Mouse (Mus musculus) adrenal gland, postnatal 4 days (tissue): ENCODE data around the gene Akr1b10. TPM values are rescaled to one million over a fixed set of nuclear protein-coding genes. Genes with fewer than 3 reads are reported as not detected.
A peak's percentile ranks its signal among the peaks of the same experiment; 100 is the strongest.
"Not testable (repeated sequence)": the region's sequence is repeated elsewhere in the genome, so short reads cannot be mapped to it uniquely, and the experiment has no call there.

Experiments
- DNase-seq, 2 experiments: peaks; one replicate each; pipeline ENCODE4 v3.0.0; 2021 to 2022; ENCODE audit warnings: low spot score in 2 of 2, mixed read lengths in 2 of 2
- long read RNA-seq, 2 experiments: library from polyadenylated mRNA; stranded (forward); transcript quantifications; one replicate each; pipeline ENCODE4 v2.0.0; 2021
- total RNA-seq, 2 experiments: library from RNA; stranded (reverse); gene quantifications; 2 replicates each; pipeline ENCODE4 v1.2.3; 2021

The Akr1b10 gene
- 10 to 100 TPM; 80.9 to 92.1 TPM for total RNA-seq
- long read RNA-seq, experiment 1, transcript Akr1b10-205 (3 exons, 1,131 nt), result minor isoform, 5 of 37 reads
- long read RNA-seq, experiment 1, transcript Akr1b10-201 (10 exons, 1,371 nt), result major isoform, 28 of 37 reads
- long read RNA-seq, experiment 1, partial matches to known transcripts, result 2 of 37 reads
- long read RNA-seq, experiment 1, other reads (novel, unspliced or antisense), result 1 of 37 reads
- long read RNA-seq, experiment 2, transcript Akr1b10-201 (10 exons, 1,371 nt), result major isoform, 44 of 59 reads
- long read RNA-seq, experiment 2, partial matches to known transcripts, result 3 of 59 reads
- long read RNA-seq, experiment 2, other reads (novel, unspliced or antisense), result 9 of 59 reads

- peak; percentile 36 to 67 for DNase-seq
Observed at GRCm38 (mm10) chr6:34384110-34384661, at the start of gene Akr1b10. TSS of gene Akr1b10 (plus strand) at chr6:34384218.

DNA sequence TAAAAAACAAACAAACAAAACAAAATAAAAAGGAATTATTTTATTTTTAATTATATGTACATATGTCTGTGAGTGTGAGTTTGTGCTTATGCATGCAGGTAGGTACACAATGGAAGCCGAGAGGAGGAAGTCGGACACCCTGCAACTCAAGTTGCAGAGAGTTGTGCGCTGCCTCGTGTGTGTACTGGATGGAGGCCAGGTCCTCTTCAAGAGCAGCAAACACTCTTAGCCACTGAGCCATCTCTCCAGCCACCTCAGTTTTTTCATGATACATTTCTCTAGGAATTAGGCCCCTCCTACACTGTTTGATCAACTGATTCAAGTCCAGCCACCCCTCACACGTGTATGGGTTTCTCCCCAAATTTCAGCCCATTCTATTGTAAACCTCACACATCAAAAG lies 49.3 kb upstream of the Akr1b10 start:
- DNase-seq, result no peak

- no peak for DNase-seq
Observed at GRCm38 (mm10) chr6:34337799-34338198, 46.2 kb upstream of the Akr1b10 start.

- no peak for DNase-seq
Observed at GRCm38 (mm10) chr6:34341991-34342390, 42.0 kb upstream of the Akr1b10 start.

- no peak for DNase-seq
Observed at GRCm38 (mm10) chr6:34342476-34342875, 41.5 kb upstream of the Akr1b10 start.

GRCm38 (mm10) chr6:34343426-34343825 lies 40.6 kb upstream of the Akr1b10 start:
- no peak for DNase-seq

DNA sequence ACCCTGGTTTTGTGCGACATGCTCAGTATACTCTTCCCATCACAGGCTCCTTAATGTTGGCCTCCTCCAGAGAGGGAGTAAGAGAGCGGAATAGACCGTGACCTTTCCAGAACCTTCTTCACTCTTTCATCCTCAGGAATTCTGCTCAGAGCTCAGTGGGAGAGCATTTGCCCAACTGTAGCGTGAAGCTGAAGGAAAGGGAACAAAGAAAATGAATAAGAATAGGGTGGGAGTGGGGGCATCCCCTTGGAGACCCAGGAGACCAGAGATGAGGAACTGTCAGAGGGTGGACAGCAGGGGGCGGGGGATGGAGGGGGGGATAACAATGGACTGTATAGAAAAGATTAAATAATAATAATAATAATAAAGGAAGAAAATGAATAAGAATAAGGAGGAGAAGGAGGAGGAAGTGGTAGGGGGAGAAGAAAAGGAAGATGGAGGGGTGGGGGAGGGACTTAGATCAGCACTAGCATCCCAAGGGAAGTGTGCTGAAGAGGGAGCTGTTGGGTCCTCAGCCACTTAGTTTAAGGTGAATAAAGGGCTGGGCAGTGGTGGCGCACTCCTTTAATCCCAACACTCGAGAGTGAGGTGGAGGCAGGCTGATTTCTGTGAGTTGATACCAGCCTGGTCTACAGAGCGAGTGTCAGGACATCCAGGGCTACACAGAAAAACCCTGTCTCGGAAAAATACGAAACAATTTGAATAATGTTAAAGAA lies 39.7 kb upstream of the Akr1b10 start:
- no peak for DNase-seq

- no peak for DNase-seq
Observed at GRCm38 (mm10) chr6:34344935-34345334, 39.1 kb upstream of the Akr1b10 start.

DNA sequence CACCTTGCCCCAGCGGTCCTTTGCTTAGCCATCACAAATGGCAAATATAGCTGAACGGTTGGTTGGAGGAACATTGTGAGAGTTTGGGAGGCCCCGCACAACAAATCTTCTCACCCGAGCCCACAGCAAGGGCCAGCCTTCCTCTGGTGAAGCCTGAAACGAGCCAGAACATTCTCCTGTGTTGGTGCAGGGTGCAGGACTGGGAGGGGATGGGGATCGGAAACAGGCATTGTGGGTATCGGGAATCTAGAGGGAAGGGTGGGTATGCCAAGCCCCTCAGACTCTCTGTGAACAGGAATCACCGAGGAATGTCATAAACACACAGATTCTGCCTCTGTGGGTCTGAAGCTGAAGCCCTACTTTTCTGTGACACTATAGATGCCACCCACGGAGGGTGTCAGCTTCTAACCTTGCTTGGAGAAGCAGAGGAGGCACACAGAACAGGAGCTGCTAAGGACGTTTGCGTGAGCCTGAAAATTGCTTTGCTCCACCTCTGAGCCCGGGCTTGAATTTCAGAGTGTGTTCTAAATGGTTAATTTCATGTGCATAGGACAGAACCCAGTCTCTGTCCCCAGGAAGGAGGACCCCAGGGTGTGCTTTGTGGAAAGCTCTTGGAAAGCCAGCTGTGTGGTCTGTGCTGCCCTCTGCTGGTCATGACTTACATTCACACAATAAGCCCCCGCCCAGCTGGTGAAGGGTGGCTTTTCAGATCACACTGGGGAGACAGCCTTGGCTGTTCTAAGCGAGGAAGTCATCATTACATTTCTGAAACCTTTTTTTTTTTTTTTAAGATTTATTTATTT lies 37.7 kb upstream of the Akr1b10 start:
- DNase-seq, result peak; percentile 48 to 53

DNA sequence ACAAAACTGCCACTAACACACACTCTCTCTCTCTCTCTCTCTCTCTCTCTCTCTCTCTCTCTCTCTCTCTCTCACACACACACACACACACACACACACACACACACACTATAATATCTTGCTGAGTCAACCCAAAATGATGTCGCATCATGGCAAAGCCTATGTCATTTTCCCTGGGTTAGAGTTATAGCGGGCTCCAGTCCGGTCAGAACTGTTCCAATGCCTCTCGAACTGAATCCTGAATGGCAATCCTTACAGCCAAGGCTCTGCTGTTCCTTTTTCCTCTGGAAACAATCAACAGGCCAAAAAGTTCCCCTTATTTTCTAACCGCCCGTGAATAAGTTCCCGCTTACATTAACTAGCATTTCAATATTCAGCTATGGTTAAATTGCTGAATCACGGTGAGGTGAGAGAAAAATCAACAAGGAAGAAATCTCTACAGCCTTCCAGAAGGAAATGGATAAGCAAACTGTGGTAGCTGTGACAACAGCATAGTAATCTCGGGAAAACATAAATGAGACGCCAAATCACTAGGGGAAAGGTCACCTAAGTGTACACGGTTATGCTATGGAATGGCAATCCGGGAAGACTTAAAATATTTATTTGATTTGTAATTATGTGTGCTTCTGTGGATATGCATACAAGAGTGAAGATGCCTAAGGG lies 33.9 kb upstream of the Akr1b10 start:
- DNase-seq, result no peak

GRCm38 (mm10) chr6:34351481-34351880 lies 32.5 kb upstream of the Akr1b10 start:
- not testable (repeated sequence) for DNase-seq

- DNase-seq, result no peak
Observed at GRCm38 (mm10) chr6:34352401-34352800, 31.6 kb upstream of the Akr1b10 start.

GRCm38 (mm10) chr6:34353658-34354353 lies 30.2 kb upstream of the Akr1b10 start, which contains the start of gene Akr1b8:
TSS of gene Akr1b8 (plus strand) at chr6:34354119.
- no peak for DNase-seq

DNA sequence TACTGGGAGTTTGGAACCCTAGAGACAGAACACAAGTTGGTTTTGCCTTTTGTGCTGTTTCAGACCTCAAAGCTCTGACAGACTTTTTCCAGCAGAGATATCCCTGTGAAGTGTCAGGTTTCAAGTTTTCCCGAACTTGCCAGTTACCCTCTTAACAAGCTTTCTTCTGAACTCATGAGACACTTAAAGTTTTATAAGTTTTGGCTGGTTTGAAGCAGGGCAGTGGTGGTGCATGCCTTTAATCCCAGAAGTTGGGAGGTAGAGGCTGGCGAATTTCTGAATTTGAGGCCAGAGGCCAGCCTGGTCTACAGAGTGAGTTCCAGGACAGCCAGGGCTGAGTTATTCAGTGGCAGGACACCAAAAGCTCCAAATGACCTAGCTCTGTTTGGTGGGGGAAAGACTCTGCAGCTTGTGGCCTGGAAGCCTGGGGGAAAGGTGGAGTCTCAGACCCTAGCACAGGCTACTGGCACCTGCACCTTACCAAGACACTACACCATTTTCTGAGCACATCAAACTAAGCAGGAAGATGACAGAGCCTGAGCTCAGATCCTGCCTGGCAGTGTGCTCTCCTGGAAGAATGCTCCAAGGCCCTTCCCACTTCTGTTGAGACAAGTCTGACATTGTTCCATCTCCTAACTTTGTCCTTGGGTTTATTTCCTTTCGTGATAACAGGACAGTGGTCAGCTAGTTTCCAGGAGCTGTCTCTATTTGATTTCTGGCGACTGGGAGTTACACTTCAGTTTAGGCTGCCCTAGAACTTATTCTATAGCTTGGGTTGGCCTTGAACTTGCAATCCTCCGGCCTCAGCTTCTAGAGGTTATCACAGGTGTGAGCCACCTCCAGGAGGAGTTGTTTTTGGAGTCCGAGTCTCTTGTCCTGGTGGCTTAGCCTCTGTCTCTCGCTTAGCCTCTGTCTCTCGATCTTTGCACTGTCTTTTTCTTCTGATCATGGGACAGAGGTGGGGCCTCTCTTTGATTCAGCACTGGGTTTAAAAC lies 29.4 kb upstream of the Akr1b10 start:
- no peak for DNase-seq

- no peak for DNase-seq
Observed at GRCm38 (mm10) chr6:34355349-34355747, 28.7 kb upstream of the Akr1b10 start.

DNA sequence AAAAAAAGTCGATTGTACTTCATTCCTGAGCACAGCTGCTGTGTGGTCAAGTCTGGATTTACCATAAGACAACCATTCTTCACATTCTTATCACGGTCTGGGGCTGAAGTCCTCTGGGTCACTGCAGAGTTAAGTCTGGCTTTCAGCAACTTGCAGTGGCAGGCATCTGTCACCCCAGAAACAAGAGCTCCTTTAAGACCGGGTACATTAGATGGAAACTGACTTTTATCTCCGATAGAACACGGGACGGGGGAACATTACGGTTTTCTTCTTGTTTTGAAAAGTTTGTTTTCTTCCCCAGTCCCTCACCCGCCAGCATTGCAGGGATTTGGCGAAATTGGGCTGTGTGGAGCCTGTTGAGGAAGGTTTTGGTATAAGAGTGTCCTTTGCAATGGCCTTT lies 28.2 kb upstream of the Akr1b10 start:
- DNase-seq, result no peak

- no peak for DNase-seq
Observed at GRCm38 (mm10) chr6:34364217-34365136, 19.5 kb upstream of the Akr1b10 start.

DNA sequence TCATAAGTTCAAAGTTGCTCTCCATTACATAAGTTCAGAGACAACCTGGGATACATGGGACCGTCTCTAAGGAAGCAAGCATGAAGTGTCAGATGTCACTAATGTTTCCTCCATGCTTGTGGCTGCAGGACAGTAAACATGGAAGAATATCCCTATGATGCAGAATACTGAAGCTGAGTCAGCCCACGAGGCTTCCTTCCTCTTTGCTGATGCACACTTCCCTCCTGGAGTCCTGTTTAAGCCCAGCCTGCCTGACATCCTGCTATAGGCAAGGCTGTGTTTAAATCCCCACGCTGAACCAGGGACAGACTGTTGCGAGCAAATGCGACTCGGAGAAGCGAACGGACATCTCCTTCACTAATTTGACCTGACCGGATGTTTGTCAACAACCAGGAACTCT lies 16.0 kb upstream of the Akr1b10 start:
- DNase-seq, result no peak
